Mouse (Mus musculus): Measurements from ENCODE around the gene 1700029H14Rik.

1700029H14Rik gene

GRCm38 (mm10) chr8:13541526-13541925, 20.7 kb downstream of the 1700029H14Rik start:
- no peak for DNase-seq

- no peak for DNase-seq
Observed at GRCm38 (mm10) chr8:13540122-13540521, 22.1 kb downstream of the 1700029H14Rik start.

GRCm38 (mm10) chr8:13538821-13539220, 23.4 kb downstream of the 1700029H14Rik start:
- peak; percentile 69 for DNase-seq

- DNase-seq: no peak
Observed at GRCm38 (mm10) chr8:13537102-13537501, 25.2 kb downstream of the 1700029H14Rik start.

- DNase-seq: no peak
Observed at GRCm38 (mm10) chr8:13533123-13533522, 29.1 kb downstream of the 1700029H14Rik start.

- DNase-seq: no peak
Observed at GRCm38 (mm10) chr8:13531602-13532171, 30.6 kb downstream of the 1700029H14Rik start.

GRCm38 (mm10) chr8:13530941-13531340, 31.3 kb downstream of the 1700029H14Rik start:
- peak; percentile 98 for DNase-seq

- no peak for DNase-seq
Observed at GRCm38 (mm10) chr8:13530401-13530800, 31.9 kb downstream of the 1700029H14Rik start.

GRCm38 (mm10) chr8:13529891-13530316, 32.4 kb downstream of the 1700029H14Rik start:
- peak; percentile 87 for DNase-seq

- DNase-seq: peak; percentile 47
Observed at GRCm38 (mm10) chr8:13529011-13529840, 33.0 kb downstream of the 1700029H14Rik start.

GRCm38 (mm10) chr8:13521392-13521791, 40.9 kb downstream of the 1700029H14Rik start:
- DNase-seq: no peak

- DNase-seq: no peak
Observed at GRCm38 (mm10) chr8:13520349-13520748, 41.9 kb downstream of the 1700029H14Rik start.

GRCm38 (mm10) chr8:13519503-13519902, 42.8 kb downstream of the 1700029H14Rik start:
- DNase-seq: no peak

- no peak for DNase-seq
Observed at GRCm38 (mm10) chr8:13517284-13517781, 44.9 kb downstream of the 1700029H14Rik start.

- no peak for DNase-seq
Observed at GRCm38 (mm10) chr8:13516728-13517127, 45.5 kb downstream of the 1700029H14Rik start.

- DNase-seq: no peak
Observed at GRCm38 (mm10) chr8:13516011-13516442, 46.2 kb downstream of the 1700029H14Rik start.

- no peak for DNase-seq
Observed at GRCm38 (mm10) chr8:13513556-13514370, 48.5 kb downstream of the 1700029H14Rik start.

GRCm38 (mm10) chr8:13512677-13513076, 49.6 kb downstream of the 1700029H14Rik start:
- DNase-seq: no peak

- DNase-seq: no peak
Observed at GRCm38 (mm10) chr8:13512016-13512415, 50.2 kb downstream of the 1700029H14Rik start.

- DNase-seq: no peak
Observed at GRCm38 (mm10) chr8:13507284-13507937, 54.9 kb downstream of the 1700029H14Rik start.

- peak; percentile 94 for DNase-seq
Observed at GRCm38 (mm10) chr8:13506849-13507248, 55.4 kb downstream of the 1700029H14Rik start.

GRCm38 (mm10) chr8:13504894-13505674, 57.2 kb downstream of the 1700029H14Rik start:
- peak; percentile 66 for DNase-seq
